Mouse (Mus musculus) limb, embryonic 14.5 days (tissue): ENCODE data around the gene Tbc1d10b. TPM values are rescaled to one million over a fixed set of nuclear protein-coding genes. Genes with fewer than 3 reads are reported as not detected.
A peak's percentile ranks its signal among the peaks of the same experiment; 100 is the strongest.

Experiments
- ATAC-seq: fragments of 200-750 bp; cut with Nextera tagmentation; 2 replicates; pipeline ENCODE4 v1.8.0; 2017; ENCODE audit warnings: low read depth, moderate number of reproducible peaks, moderate TSS enrichment; ENCODE audit not compliant: low FRiP score
- DNase-seq: peaks from one replicate; pipeline ENCODE4 v3.0.0-alpha.2; 2015; ENCODE audit warnings: low spot score
- H3K27ac ChIP-seq: fragments of 300-500 bp; sonication (generic); replicated peaks from 2 replicates; pipeline ENCODE4 v1.5.1; 2014; ENCODE audit warnings: low read depth, mild to moderate bottlenecking, low read length, moderate library complexity, mixed read lengths
- H3K27me3 ChIP-seq: fragments of 300-500 bp; sonication (generic); 2 replicates; pipeline ENCODE4 v1.6.1; 2014; ENCODE audit warnings: low read length, mixed read lengths; ENCODE audit not compliant: control insufficient read depth, insufficient read depth
- H3K36me3 ChIP-seq: fragments of 300-500 bp; sonication (generic); 2 replicates; pipeline ENCODE4 v1.6.1; 2014; ENCODE audit warnings: mild to moderate bottlenecking, low read length, moderate library complexity, mixed read lengths; ENCODE audit not compliant: control insufficient read depth, insufficient read depth
- H3K4me1 ChIP-seq: fragments of 300-500 bp; sonication (generic); 2 replicates; pipeline ENCODE4 v1.6.1; 2014; ENCODE audit warnings: antibody characterized with exemption, low read length, mixed read lengths; ENCODE audit not compliant: control insufficient read depth, insufficient read depth
- H3K4me2 ChIP-seq: fragments of 300-500 bp; sonication (generic); replicated peaks from 2 replicates; pipeline ENCODE4 v1.6.1; 2014; ENCODE audit warnings: low read depth, mild to moderate bottlenecking, low read length, moderate library complexity; ENCODE audit not compliant: severe bottlenecking
- H3K4me3 ChIP-seq: fragments of 300-500 bp; sonication (generic); replicated peaks from 2 replicates; pipeline ENCODE4 v1.5.1; 2014; ENCODE audit warnings: low read length
- H3K9ac ChIP-seq: fragments of 300-500 bp; sonication (generic); 2 replicates; pipeline ENCODE4 v1.6.1; 2014; ENCODE audit warnings: mild to moderate bottlenecking, low read depth, low read length, moderate library complexity; ENCODE audit not compliant: severe bottlenecking
- H3K9me3 ChIP-seq: fragments of 300-500 bp; sonication (generic); 2 replicates; pipeline ENCODE4 v1.6.1; 2016; ENCODE audit warnings: low read length; ENCODE audit not compliant: control insufficient read depth
- POLR2A ChIP-seq: fragments of 200-500 bp; IDR thresholded peaks from 2 replicates; pipeline ENCODE4 v1.8.0; 2012; ENCODE audit warnings: inconsistent platforms, mild to moderate bottlenecking, moderate library complexity, borderline replicate concordance; ENCODE audit not compliant: insufficient read depth, insufficient read length; ENCODE audit errors: extremely low read depth
- WGBS: fragments of 180-500 bp; shearing (Covaris S2); extraction: QIAGEN DNeasy Blood & Tissue Kit; methylation state at CpG from one replicate; pipeline ENCODE4 v1.1.7; 2014; 5-methylcytosine and 5-hydroxymethylcytosine counted together
- polyA plus RNA-seq, 2 experiments: library from polyadenylated mRNA; depleted of rRNA in 1 of 2; stranded (reverse) in 1 of 2; unstranded in 1 of 2; fragments of >200 nt; fragmentation: Nextera tagmentation in 1 of 2; extraction: Ambion mirVana in 1 of 2; gene quantifications; 2 replicates each; pipeline versions ENCODE4 v1.2.1 to v1.2.3; 2012 to 2014

The Tbc1d10b gene
- polyA plus RNA-seq, 2 experiments: 27.1 to 46.8 TPM

DNA sequence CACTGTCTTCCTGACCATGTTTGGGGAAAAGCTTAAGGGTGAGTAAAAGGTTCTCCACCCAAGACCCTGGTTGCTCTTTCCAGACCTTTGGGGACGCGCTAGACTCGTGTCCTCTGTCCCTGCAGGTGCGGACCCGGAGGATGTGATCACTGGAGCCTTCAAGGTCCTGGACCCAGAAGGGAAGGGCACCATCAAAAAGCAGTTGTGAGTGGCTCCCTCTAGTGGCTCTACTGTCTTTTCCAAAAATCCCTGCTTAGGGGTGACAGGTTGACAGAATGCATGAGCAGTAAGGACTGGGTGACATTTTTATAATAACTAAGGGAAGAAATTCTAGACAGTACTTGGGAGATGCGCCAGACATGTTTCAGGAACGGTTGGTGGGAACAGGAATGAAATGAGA lies 5.2 kb upstream of the Tbc1d10b start:
- Histone ChIP-seq H3K27ac (no peak overlapping the region), H3K4me2 (no peak overlapping the region), H3K27me3 (no peaks in the 10 kb centered on the region), H3K4me1 (peaks cover 15% of the 10 kb centered on the region), H3K9me3 (no peaks in the 10 kb centered on the region), H3K4me3 (0 out of 2 replicates have a peak overlapping the region, but pooled peaks have one; percentile 1), H3K36me3 (no peaks in the 10 kb centered on the region), H3K9ac (no peak overlapping the region)
- ATAC-seq (no peak), DNase-seq (peak; percentile 49)
- 41% methylated on average over 7 of the region's 7 CpGs for WGBS
- no peak for TF ChIP-seq POLR2A

GRCm38 (mm10) chr7:127212432-127213250 lies 4.4 kb upstream of the Tbc1d10b start:
- Histone ChIP-seq H3K27me3 (no peaks in the 10 kb centered on the region), H3K4me1 (peaks cover 15% of the 10 kb centered on the region), H3K4me3 (0 out of 2 replicates have a peak overlapping the region, but pooled peaks have one; percentile 1), H3K4me2 (no peak overlapping the region), H3K36me3 (no peaks in the 10 kb centered on the region), H3K9me3 (no peaks in the 10 kb centered on the region), H3K9ac (no peak overlapping the region), H3K27ac (no peak overlapping the region)
- 85% methylated on average over 12 of the region's 12 CpGs for WGBS
- no peak for TF ChIP-seq POLR2A
- no peak for ATAC-seq
- no peak for DNase-seq

- H3K9ac ChIP-seq: no peak overlapping the region
- TF ChIP-seq POLR2A: no peak
- ATAC-seq: no peak
- no peak overlapping the region for H3K4me3 ChIP-seq
- H3K9me3 ChIP-seq: no peaks in the 10 kb centered on the region
- peaks cover 22% of the 10 kb centered on the region for H3K4me1 ChIP-seq
- DNase-seq: no peak
- 71% methylated on average over 5 of the region's 5 CpGs for WGBS
- H3K4me2 ChIP-seq: no peak overlapping the region
- no peaks in the 10 kb centered on the region for H3K36me3 ChIP-seq
- no peaks in the 10 kb centered on the region for H3K27me3 ChIP-seq
- H3K27ac ChIP-seq: no peak overlapping the region
These were observed 2.9 kb upstream of the Tbc1d10b start for GRCm38 (mm10) chr7:127211014-127211745.

- TF ChIP-seq POLR2A: no peak
- 83% methylated on average over 4 of the region's 4 CpGs for WGBS
- Histone ChIP-seq H3K9ac (no peak overlapping the region), H3K4me3 (no peak overlapping the region), H3K9me3 (no peaks in the 10 kb centered on the region), H3K4me2 (no peak overlapping the region), H3K36me3 (peaks cover 2% of the 10 kb centered on the region; the same call in 1 of the 2 replicates), H3K4me1 (peaks cover 28% of the 10 kb centered on the region), H3K27ac (no peak overlapping the region), H3K27me3 (no peaks in the 10 kb centered on the region)
- DNase-seq (peak; percentile 49), ATAC-seq (no peak)
These were observed 2.0 kb upstream of the Tbc1d10b start for GRCm38 (mm10) chr7:127210266-127210665.

DNA sequence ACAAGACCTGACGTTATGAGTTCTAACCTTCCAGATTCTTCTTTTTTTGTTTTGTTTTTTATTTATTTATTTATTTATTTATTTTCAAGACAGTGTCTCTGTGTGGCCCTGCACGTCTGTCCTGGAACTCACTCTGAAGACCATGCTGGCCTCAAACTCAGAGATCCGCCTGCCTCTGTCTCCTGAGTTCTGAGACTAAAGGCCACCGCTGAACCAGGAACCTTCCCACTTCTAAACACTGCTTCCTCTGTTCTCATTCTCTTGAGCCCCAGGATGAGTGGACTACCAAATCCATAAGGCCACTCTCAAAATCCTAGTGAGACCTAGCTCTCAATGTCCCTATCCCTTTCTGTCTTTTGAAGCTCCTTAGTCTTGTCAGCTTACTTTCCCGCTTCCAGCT lies 1.6 kb upstream of the Tbc1d10b start:
- no peak for ATAC-seq
- H3K27ac ChIP-seq: no peak overlapping the region
- H3K4me1 ChIP-seq: peaks cover 29% of the 10 kb centered on the region
- peak overlapping the region; percentile 94 for H3K4me3 ChIP-seq
- H3K27me3 ChIP-seq: no peaks in the 10 kb centered on the region
- peak overlapping the region; percentile 71; the same call in 1 of the 2 replicates for H3K4me2 ChIP-seq
- WGBS: 80% methylated on average over 5 of the region's 5 CpGs
- DNase-seq: no peak
- H3K36me3 ChIP-seq: peaks cover 7% of the 10 kb centered on the region; the same call in 1 of the 2 replicates
- no peaks in the 10 kb centered on the region for H3K9me3 ChIP-seq
- TF ChIP-seq POLR2A: no peak
- H3K9ac ChIP-seq: no peak overlapping the region
